Mouse (Mus musculus) lung, postnatal 0 days (tissue): ENCODE data around the gene Osbpl6.

Source experiments
- CTCF ChIP-seq: IDR thresholded peaks from 2 replicates; pipeline ENCODE4 v1.5.1; 2016; ENCODE audit warnings: antibody characterized with exemption, mild to moderate bottlenecking
- EP300 ChIP-seq: IDR thresholded peaks from 2 replicates; pipeline ENCODE4 v1.6.1; 2016; ENCODE audit warnings: antibody characterized with exemption, mild to moderate bottlenecking, control low read depth

DNA sequence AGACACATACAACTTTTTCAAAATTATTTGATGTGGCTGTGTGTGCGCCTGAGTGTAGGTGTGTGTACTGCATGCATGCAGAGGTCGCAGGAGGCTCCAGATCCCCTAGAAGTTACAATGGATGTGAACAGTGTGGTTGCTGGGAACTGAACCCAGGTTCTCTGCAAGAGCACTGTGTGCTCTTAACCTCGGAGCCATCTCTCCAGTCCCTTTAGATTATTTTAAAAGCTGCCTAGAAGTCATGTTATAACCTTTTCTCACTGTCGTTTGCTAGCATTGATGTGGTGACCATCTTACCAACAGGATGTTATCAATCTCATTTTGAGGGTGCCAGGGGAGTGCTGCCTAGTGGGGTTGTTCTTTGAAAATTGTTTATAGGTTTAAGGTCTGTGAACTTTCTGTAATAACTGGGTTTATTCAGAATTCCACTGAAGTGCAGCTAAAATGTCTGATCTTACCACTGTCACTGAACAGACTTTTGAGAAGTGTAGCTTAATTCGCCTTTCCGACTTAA lies 15.2 kb downstream of the Osbpl6 start:
- TF ChIP-seq EP300, result no peak
- no peak for TF ChIP-seq CTCF
